Mouse (Mus musculus) layer of hippocampus, postnatal 10 days (tissue): Measurements from ENCODE around the gene Psen1. TPM values are rescaled to one million over a fixed set of nuclear protein-coding genes. Genes with fewer than 3 reads are reported as not detected.

ENCODE experiments used
- DNase-seq, 2 experiments: peaks; one replicate each; pipeline ENCODE4 v3.0.0; 2021; ENCODE audit warnings: low spot score in 2 of 2
- long read RNA-seq: library from polyadenylated mRNA; stranded (forward); transcript quantifications from one replicate; pipeline ENCODE4 v2.0.0, GENCODE M21; 2023
- total RNA-seq, 2 experiments: library from RNA; stranded (reverse); gene quantifications; 2 replicates each; pipeline ENCODE4 v1.2.3; 2021

The Psen1 gene
- total RNA-seq, result 10 to 100 TPM; 58.1 to 68.1 TPM
- long read RNA-seq, transcript Psen1-201 (12 exons, 2,690 nt), result major isoform, 28 of 34 reads
- long read RNA-seq, partial matches to known transcripts, result 3 of 34 reads
- long read RNA-seq, other reads (novel, unspliced or antisense), result 3 of 34 reads

GRCm38 (mm10) chr12:83687934-83688315 is at the start of gene Psen1:
Psen1 (plus strand) TSS chr12:83688152.
- peak; percentile 91 to 94 for DNase-seq

- no peak for DNase-seq
Observed at GRCm38 (mm10) chr12:83641233-83641632, 46.7 kb upstream of the Psen1 start.

DNA sequence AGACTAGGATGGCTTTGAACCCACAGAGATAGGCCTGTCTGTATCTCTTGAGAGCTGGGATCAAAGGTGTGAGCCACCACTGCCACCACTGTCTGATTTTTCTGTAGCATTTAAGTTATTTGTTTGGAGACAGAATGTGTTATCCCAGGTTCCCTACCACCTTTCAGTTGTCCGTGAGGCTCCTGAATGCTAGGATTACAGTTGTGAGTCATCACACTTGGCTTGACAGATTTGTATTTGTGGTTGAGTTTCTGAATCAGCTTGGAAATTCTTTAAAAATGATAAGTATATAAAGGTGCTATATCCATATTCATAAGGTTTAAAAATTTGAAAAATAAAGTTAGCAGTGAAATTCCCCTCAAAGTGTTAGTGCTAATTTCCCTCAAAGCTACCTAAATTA is 44.8 kb upstream of the Psen1 start:
- no peak for DNase-seq

- DNase-seq, result no peak
Observed at GRCm38 (mm10) chr12:83650346-83650745, 37.6 kb upstream of the Psen1 start.

DNA sequence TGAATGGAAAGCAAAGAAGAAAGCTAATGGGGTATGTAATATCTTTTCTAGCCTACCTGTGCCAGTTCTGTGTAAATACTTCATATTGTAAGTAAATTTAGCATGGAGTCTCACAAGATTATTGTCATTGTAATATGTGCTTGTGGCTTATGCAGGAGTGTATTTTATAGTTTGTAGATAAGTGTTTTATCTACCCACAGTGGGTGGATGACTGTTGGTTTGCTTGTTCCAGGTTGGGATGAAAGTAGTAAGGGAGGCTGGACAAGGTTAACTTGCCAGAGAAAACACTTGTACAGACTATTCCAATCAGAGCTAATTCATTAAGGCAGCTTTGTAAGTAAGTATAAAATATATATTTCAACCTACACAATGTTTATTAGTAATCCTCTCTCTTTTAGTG is 36.5 kb upstream of the Psen1 start:
- no peak for DNase-seq

DNA sequence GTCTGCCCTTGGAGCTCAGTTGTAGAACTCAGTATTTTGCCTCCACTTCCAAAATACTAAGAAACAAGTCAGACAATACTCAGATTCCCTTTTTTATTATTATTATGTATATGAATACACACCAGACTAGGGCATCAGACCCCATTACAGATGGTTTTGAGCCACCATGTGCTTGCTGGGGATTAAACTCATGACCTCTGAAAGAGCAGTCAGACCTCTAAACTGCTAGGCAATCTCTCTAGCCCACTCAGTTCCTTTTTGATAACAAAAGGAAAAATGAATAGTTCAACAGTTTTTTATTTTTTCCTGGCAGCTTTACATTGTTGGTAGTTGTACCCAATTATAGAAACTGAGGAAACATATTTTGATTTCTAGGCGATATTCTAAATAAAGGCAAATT is 2.5 kb upstream of the Psen1 start:
- no peak for DNase-seq

DNA sequence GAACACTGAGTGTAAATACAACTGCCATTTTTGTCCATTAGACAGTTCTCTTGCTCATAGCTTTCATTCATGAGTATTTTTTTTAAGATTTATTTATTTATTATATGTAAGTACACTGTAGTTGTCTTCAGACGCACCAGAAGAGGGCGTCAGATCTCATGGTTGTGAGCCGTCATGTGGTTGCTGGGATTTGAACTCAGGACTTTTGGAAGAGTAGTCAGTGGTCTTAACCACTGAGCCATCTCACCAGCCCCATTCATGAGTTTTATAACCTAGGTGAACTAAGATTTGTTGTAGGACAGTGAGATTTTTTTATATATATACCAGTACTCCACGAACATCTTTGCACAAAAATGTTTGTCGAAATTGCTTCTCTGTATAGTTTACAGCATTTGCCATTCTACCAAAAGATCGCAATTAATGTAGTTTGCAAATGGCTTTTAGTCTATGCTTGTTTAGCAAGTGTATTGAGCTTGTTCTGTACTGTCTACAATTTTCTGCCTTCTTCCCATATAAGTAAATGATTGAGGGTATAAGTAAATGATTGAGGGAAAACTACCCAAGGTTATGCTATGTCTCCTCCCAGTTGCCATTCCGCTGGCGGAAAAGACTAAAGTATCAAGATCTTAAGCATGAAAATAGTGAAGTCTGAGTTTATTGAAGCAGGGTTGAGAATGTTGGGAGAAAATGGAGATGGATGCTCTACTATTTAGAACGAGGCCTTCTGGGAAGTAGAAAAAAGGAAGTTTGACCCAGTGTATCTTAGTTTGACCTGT is 1.2 kb upstream of the Psen1 start:
- DNase-seq, result no peak

GRCm38 (mm10) chr12:83688316-83689086 is 549 bp downstream of the Psen1 start:
- DNase-seq, result peak in 1 of 2 experiments; percentile 41

DNA sequence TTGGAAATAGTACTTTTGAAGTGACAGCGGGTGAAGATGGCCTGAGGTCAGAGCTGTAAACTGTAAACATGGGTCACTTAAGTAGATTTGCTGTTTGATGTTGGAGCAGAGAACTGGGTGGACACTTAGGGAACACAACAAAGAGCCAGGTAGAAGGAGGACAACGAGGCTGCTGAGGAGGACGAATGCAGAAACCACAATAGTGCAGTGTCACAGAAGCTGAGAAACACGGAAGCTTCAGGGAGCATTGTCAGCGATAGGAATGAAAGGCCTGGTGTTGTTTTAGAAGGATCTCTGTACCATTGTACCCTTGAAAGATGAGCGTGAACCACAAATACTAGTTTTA is 1.1 kb downstream of the Psen1 start:
- no peak for DNase-seq

DNA sequence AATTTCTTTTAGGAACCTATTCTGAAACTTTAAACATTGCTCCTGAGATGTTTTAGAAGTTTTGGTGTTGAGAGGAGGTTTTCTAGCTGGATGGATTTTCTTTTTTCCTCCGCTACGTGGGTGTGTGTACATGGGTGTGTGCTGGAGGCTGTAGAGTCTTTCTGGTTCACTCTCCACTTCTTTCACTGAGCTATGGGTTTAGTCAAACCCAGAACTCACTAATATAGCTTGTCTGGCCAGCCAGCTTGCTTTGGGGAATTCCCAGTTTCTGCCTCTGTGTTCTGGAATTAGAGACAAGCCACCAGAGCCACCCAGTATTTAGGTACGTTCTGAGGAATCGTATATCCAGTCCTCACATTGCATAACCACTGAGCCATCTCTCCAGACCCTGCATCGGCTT is 6.1 kb downstream of the Psen1 start:
- DNase-seq, result no peak

DNA sequence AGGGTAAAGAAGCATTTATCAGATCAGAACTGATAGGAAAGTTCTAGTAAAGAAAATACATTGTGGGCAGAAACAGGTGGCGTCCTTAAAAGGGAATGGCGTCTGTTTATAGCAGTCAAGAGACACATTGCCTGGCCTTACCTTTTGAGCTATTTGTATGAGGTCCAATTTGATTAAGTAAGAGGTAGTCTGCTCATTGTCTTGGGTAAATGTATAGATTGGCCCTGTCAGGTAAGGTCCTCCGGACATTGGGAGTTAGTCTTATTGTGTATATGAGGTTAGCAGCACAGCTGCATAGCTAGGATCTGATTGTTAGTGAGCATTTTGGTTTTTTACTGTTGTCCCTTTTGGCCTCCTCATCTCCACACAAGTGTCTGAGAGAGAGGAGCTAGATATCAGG is 6.7 kb downstream of the Psen1 start:
- no peak for DNase-seq

- no peak for DNase-seq
Observed at GRCm38 (mm10) chr12:83698637-83699036, 10.7 kb downstream of the Psen1 start.

DNA sequence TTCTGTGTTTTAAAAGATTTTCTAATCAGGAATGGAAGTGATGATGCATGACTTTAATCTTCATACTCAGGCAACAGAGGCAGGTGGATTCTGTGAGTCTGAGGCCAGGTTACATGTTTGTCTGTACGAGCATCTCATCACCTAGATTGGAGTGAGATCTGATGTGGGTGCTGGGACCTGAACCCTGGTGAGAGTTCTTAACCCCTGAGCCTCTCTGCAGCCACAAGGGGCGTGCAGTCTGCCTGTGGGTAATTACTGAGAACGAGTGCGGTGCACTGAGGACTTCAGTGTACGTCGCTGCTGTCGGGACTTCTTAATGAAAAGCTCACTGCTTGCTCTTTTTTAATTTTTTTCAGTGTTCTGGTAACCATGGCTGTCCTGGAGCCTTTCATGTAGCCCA is 13.7 kb downstream of the Psen1 start:
- no peak for DNase-seq

DNA sequence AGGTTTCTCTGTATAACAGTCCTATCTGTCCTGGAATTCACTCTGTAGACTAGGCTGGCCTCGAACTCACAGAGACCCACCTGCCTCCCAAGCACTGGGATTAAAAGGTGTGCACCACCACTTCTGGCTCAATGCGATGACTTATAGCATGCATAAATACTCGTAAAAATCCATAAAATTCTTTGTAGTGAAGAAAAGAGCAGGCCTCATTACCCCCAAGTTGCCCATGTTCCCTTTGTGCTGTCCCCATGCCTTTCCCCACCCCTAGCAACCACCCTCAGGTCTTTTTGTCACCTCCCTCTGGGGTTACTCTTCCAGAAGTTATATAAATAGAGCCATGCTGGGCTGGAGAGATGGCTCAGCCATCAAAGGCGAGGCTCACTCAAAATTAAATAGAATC is 14.8 kb downstream of the Psen1 start:
- no peak for DNase-seq

DNA sequence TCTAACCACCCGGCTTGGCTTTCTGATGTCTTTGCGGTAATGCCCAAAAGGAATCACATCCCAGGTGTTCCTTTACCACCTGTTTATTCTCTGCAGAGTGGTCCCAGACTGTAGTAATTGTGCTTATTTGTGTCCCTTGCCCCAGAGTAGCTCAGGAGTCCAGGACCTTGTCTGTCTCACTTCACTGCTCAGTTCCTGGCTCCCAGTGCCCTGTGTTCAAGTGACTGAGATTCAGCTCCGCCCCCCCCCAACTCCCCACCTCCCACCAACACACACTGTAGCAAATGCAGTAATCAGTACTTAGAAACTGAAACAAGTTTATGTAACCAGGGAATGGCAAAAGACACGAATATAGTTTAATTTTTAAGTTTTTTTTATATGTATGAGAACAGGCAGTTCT is 19.0 kb downstream of the Psen1 start:
- no peak for DNase-seq

DNA sequence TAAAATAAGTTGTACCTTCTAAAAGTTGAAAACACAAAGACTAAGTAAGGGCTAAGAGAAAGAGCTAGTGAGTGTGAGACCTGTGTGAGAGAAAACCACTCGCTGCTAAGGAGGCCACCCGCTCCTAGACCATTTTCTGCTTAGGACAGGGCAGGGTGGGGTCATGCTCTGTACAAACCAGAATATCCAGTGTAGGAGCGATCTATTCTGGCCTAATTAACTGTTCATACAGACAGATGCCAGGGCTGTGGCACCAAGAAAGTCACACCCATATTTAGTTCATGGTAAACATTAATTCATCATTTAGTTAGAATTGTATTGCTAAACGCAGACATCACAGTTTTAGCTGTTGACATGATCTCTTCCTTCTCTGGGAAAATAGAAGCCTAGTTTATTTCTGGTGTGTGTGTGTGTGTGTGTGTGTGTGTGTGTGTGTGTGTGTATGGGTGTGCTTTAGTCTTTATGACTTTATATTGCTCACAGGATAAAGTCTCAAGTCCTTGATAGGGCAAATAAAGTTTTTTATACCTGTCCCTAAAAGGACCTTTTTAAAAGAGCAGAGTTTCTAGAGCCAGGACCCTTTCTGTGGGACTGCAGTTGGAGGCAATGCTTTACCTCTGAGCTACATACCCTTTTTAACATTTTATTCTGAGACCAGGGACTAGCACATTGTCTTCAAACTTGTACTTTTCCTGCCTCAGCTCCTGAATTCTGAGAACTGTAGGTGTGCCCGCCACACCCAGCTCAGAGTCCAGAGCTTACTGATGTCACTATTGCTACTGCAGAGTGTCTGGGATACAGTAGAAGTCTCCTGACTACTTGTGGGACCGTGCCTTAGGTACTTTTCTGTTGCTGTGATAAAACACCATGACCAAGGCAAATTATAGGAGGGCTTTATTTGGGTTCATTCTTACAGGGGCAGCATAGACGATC is 20.5 kb downstream of the Psen1 start:
- no peak for DNase-seq

GRCm38 (mm10) chr12:83709934-83710333 is 22.0 kb downstream of the Psen1 start:
- no peak for DNase-seq

DNA sequence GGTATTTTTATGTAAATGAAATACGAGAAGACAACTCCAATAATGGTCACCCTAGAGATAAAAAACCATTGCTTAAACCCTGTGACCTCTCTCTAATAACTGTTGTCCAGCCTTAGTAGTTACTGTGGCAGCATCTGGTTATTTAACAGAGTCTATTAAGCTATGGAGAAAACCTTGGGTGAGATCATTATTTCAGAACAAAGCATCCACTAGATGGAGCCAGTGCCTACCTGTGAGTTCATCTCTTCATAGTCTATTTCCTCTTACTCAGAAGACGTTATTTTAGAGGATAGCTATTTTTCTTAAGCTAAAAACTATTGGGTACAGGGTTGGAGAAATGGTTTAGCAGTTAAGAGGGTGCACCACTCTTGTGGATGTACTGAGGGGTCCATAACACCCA is 25.8 kb downstream of the Psen1 start:
- peak; percentile 32 to 53 for DNase-seq

GRCm38 (mm10) chr12:83716416-83717184 is 28.6 kb downstream of the Psen1 start:
- no peak for DNase-seq

GRCm38 (mm10) chr12:83719431-83719830 is 31.5 kb downstream of the Psen1 start:
- no peak for DNase-seq

DNA sequence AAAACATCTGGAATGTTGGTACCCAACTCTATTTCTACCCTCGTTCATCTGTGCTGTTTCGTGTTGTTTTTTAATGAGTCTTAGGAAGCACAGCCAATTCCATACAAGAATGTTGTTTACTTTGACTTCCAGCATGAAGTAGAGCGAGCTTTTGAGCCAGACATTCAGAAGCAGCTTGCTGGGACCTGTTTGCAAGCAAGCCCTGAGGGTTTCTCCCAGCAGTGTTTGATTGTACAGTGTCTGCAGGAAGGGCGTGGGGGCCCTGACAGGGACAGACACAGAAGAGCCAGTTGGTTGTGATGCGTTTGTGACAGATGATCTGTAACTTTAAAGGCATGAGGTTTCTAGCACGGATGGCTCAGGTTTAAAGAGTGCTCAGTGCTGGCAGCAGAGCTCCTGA is 33.3 kb downstream of the Psen1 start:
- no peak for DNase-seq
